Mouse (Mus musculus) midbrain, embryonic 11.5 days (tissue): ENCODE measurements around the gene Arhgef7. TPM values are rescaled to one million over a fixed set of nuclear protein-coding genes. Genes with fewer than 3 reads are reported as not detected.

Experiments
- ATAC-seq: fragments of 200-750 bp; cut with Nextera tagmentation; 2 replicates; pipeline ENCODE4 v1.8.0; 2017; ENCODE audit warnings: moderate TSS enrichment, moderate library complexity; ENCODE audit not compliant: low FRiP score
- DNase-seq: peaks from one replicate; pipeline ENCODE4 v3.0.0; 2015; ENCODE audit warnings: low spot score; ENCODE audit errors: missing footprints
- H3K27ac ChIP-seq: fragments of 300-500 bp; sonication (generic); 2 replicates; pipeline ENCODE4 v1.5.1; 2014; ENCODE audit warnings: low read depth, low read length
- H3K27me3 ChIP-seq: fragments of 300-500 bp; sonication (generic); 2 replicates; pipeline ENCODE4 v1.6.1; 2014; ENCODE audit warnings: mild to moderate bottlenecking, low read length, moderate library complexity, mixed read lengths; ENCODE audit not compliant: control insufficient read depth, insufficient read depth
- H3K36me3 ChIP-seq: fragments of 300-500 bp; sonication (generic); 2 replicates; pipeline ENCODE4 v1.6.1; 2014; ENCODE audit warnings: mild to moderate bottlenecking, low read length, moderate library complexity, mixed read lengths; ENCODE audit not compliant: control insufficient read depth, insufficient read depth
- H3K4me1 ChIP-seq: fragments of 300-500 bp; sonication (generic); 2 replicates; pipeline ENCODE4 v1.6.1; 2014; ENCODE audit warnings: low read length; ENCODE audit not compliant: control insufficient read depth, insufficient read depth
- H3K4me2 ChIP-seq: fragments of 300-500 bp; sonication (generic); 2 replicates; pipeline ENCODE4 v1.6.1; 2014; ENCODE audit warnings: mild to moderate bottlenecking, moderate library complexity
- H3K4me3 ChIP-seq: fragments of 300-500 bp; sonication (generic); 2 replicates; pipeline ENCODE4 v1.5.1; 2014; ENCODE audit warnings: low read depth, low read length
- H3K9ac ChIP-seq: fragments of 300-500 bp; sonication (generic); 2 replicates; pipeline ENCODE4 v1.6.1; 2014; ENCODE audit warnings: low read length
- H3K9me3 ChIP-seq: fragments of 300-500 bp; sonication (generic); 2 replicates; pipeline ENCODE4 v1.6.1; 2016; ENCODE audit warnings: low read length; ENCODE audit not compliant: control insufficient read depth
- WGBS: fragments of 180-500 bp; shearing (Covaris S2); extraction: QIAGEN DNeasy Blood & Tissue Kit; methylation state at CpG from one replicate; pipeline ENCODE4 v1.1.7; 2014; 5-methylcytosine and 5-hydroxymethylcytosine counted together
- polyA plus RNA-seq: library from polyadenylated mRNA; unstranded; fragments of >200 nt; fragmentation: Nextera tagmentation; extraction: Ambion mirVana; gene quantifications from 2 replicates; pipeline ENCODE4 v1.2.1, GENCODE M21; 2014

The Arhgef7 gene
- polyA plus RNA-seq, 1 experiment from 2014 or later: 56.8 TPM

GRCm38 (mm10) chr8:11827312-11827711, 99.8 kb downstream of the Arhgef7 start:
- Histone ChIP-seq H3K4me2 (no peak overlapping the region), H3K4me3 (no peak overlapping the region), H3K36me3 (peaks cover 13% of the 10 kb centered on the region), H3K9ac (no peak overlapping the region), H3K9me3 (no peaks in the 10 kb centered on the region), H3K27me3 (no peaks in the 10 kb centered on the region), H3K27ac (no peak overlapping the region), H3K4me1 (no peaks in the 10 kb centered on the region)
- 92% methylated on average over 3 of the region's 3 CpGs for WGBS
- no peak for ATAC-seq
- no peak for DNase-seq

GRCm38 (mm10) chr8:11830214-11831046, 102.9 kb downstream of the Arhgef7 start:
- no peak overlapping the region for H3K9ac ChIP-seq
- peaks cover 11% of the 10 kb centered on the region for H3K36me3 ChIP-seq
- H3K4me3 ChIP-seq: no peak overlapping the region
- H3K4me1 ChIP-seq: no peaks in the 10 kb centered on the region
- H3K9me3 ChIP-seq: no peaks in the 10 kb centered on the region
- no peaks in the 10 kb centered on the region for H3K27me3 ChIP-seq
- H3K4me2 ChIP-seq: no peak overlapping the region
- 72% methylated on average over 16 of the region's 16 CpGs for WGBS
- no peak for ATAC-seq
- H3K27ac ChIP-seq: no peak overlapping the region
- DNase-seq: peak; percentile 61

GRCm38 (mm10) chr8:11831174-11831573, 103.7 kb downstream of the Arhgef7 start:
- WGBS: 94% methylated on average over 10 of the region's 10 CpGs
- ATAC-seq (no peak), DNase-seq (peak; percentile 28)
- Histone ChIP-seq H3K4me1 (no peaks in the 10 kb centered on the region), H3K4me3 (no peak overlapping the region), H3K27me3 (no peaks in the 10 kb centered on the region), H3K9ac (no peak overlapping the region), H3K27ac (no peak overlapping the region), H3K36me3 (peaks cover 11% of the 10 kb centered on the region), H3K4me2 (no peak overlapping the region), H3K9me3 (no peaks in the 10 kb centered on the region)

GRCm38 (mm10) chr8:11831939-11832338, 104.4 kb downstream of the Arhgef7 start:
- Histone ChIP-seq H3K4me2 (no peak overlapping the region), H3K4me1 (no peaks in the 10 kb centered on the region), H3K9me3 (no peaks in the 10 kb centered on the region), H3K27me3 (no peaks in the 10 kb centered on the region), H3K27ac (no peak overlapping the region), H3K36me3 (peaks cover 11% of the 10 kb centered on the region), H3K9ac (no peak overlapping the region), H3K4me3 (no peak overlapping the region)
- 92% methylated on average over 5 of the region's 5 CpGs for WGBS
- DNase-seq: peak; percentile 56
- ATAC-seq: no peak

GRCm38 (mm10) chr8:11833157-11833556, 105.6 kb downstream of the Arhgef7 start:
- Histone ChIP-seq H3K4me1 (no peaks in the 10 kb centered on the region), H3K4me3 (no peak overlapping the region), H3K27me3 (no peaks in the 10 kb centered on the region), H3K9ac (no peak overlapping the region), H3K27ac (no peak overlapping the region), H3K36me3 (peaks cover 11% of the 10 kb centered on the region), H3K9me3 (no peaks in the 10 kb centered on the region), H3K4me2 (no peak overlapping the region)
- DNase-seq (no peak), ATAC-seq (no peak)
- 91% methylated on average over 4 of the region's 4 CpGs for WGBS

- H3K9me3 ChIP-seq: no peaks in the 10 kb centered on the region
- peak; percentile 21 for DNase-seq
- H3K27ac ChIP-seq: no peak overlapping the region
- H3K4me1 ChIP-seq: no peaks in the 10 kb centered on the region
- H3K27me3 ChIP-seq: no peaks in the 10 kb centered on the region
- 85% methylated on average over 5 of the region's 5 CpGs for WGBS
- H3K4me3 ChIP-seq: no peak overlapping the region
- no peak overlapping the region for H3K4me2 ChIP-seq
- peaks cover 11% of the 10 kb centered on the region for H3K36me3 ChIP-seq
- ATAC-seq: no peak
- no peak overlapping the region for H3K9ac ChIP-seq
Observed at GRCm38 (mm10) chr8:11834200-11834599, 106.7 kb downstream of the Arhgef7 start.

GRCm38 (mm10) chr8:11834691-11835090, 107.2 kb downstream of the Arhgef7 start:
- no peak for ATAC-seq
- H3K4me1 ChIP-seq: no peaks in the 10 kb centered on the region
- no peak overlapping the region for H3K4me2 ChIP-seq
- peak; percentile 39 for DNase-seq
- no peak overlapping the region for H3K27ac ChIP-seq
- no peak overlapping the region for H3K9ac ChIP-seq
- no peaks in the 10 kb centered on the region for H3K9me3 ChIP-seq
- no peak overlapping the region for H3K4me3 ChIP-seq
- no peaks in the 10 kb centered on the region for H3K27me3 ChIP-seq
- peaks cover 11% of the 10 kb centered on the region for H3K36me3 ChIP-seq
- 92% methylated on average over 16 of the region's 16 CpGs for WGBS

GRCm38 (mm10) chr8:11840174-11840573, 112.7 kb downstream of the Arhgef7 start, which contains the start of gene Tex29:
Gene Tex29 (plus strand): TSS chr8:11840474.
- Histone ChIP-seq H3K27ac (no peak within 1 kb of the TSS), H3K27me3 (no peaks in the 10 kb centered on the region), H3K36me3 (no peaks in the 10 kb centered on the region; the same call in 1 of the 2 replicates), H3K9me3 (no peaks in the 10 kb centered on the region), H3K4me1 (no peaks in the 10 kb centered on the region), H3K4me3 (no peak within 1 kb of the TSS), H3K4me2 (no peak within 1 kb of the TSS), H3K9ac (no peak within 1 kb of the TSS)
- ATAC-seq (no peak), DNase-seq (no peak)
- WGBS: 93% methylated on average over 5 of the region's 5 CpGs

- Histone ChIP-seq H3K9me3 (no peaks in the 10 kb centered on the region), H3K4me2 (no peak overlapping the region), H3K27me3 (no peaks in the 10 kb centered on the region), H3K4me1 (no peaks in the 10 kb centered on the region), H3K27ac (no peak overlapping the region), H3K36me3 (no peaks in the 10 kb centered on the region), H3K9ac (no peak overlapping the region), H3K4me3 (no peak overlapping the region)
- DNase-seq (no peak), ATAC-seq (no peak)
- WGBS: 46% methylated on average over 8 of the region's 8 CpGs
Observed at GRCm38 (mm10) chr8:11841571-11841970, 114.0 kb downstream of the Arhgef7 start.
